Mouse (Mus musculus): ENCODE results near the gene Tspan3.

Tspan3 gene

DNA sequence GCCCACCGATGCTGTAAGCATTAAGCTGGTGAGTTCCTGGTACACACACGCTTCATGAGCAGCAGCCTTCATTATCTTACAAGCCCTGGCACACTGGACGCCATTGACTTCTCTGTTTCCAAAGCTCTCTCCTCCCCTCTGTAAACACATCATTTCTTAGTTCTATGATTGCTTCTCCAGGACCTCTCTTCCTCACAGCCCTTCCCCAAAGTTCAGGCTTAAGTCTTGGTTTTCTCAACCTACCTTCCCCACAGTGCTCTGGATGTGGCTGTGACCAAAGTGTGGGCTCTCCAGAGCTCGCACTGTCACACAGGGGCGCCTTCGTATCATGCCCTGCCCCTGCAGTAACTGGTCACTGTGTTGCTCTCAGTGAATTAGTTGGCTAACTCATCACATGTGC, at the start of gene Tspan3:
TSS of gene Tspan3 (minus strand) at position 101 of the 400 bp plus-strand sequence.
- DNase-seq: no peak

DNA sequence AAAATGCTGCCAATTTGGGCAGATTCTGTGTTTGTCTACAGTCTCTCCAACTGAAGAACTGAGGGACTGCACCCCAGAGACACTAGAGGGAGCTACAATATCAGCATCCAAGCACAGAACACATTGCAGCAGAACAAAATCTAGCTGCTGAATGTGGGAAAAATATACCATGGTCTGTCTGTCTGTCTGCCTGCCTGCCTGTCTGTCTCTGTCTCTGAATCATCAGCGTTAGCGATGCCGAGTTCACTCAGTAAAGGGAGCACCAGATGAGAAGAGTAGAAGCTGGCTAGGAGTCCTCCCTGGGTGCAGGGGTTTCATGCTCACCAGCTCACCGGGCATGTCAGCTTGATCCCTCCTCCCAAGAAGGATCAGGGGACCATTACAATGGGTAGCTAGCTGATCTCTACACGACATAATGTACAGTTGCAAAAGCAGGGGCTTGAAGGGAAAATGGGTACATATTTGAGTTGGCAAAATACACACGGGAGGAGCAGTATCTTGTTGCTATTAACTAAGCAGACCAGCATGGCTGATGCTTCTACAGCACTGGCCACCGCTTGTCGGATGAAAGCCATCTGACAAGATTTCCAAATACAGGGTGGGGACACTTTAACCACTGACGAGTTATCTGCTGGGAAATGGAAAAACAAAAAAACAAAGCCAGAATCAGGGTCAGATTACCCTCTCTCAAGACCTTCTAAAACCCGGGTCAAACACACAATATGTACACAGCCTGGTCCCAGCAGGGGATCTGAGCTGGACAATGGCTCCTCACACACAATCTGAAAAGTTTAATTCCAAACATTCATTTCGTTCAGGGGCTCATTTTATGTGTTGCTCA, 48.4 kb upstream of the Tspan3 start:
- peak; percentile 62 to 67 for DNase-seq

DNA sequence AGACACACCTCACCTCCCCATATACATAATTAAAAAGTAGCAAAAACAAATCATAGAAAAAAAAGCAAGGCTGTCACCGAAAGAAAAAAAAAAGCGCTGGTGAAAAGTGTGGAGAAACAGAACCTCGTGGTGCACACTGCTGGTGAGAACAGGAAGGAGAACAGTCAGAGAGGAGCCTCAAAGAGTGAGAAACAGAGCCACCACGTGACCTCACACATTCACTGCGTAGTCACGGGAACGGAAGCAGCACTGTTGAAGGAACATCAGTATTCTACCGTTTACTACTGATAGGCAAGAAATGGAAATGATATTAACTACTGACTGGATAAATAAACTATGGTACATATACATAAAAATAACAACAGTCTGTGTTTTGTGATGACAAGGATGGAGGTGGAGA, 43.5 kb upstream of the Tspan3 start:
- DNase-seq: no peak

DNA sequence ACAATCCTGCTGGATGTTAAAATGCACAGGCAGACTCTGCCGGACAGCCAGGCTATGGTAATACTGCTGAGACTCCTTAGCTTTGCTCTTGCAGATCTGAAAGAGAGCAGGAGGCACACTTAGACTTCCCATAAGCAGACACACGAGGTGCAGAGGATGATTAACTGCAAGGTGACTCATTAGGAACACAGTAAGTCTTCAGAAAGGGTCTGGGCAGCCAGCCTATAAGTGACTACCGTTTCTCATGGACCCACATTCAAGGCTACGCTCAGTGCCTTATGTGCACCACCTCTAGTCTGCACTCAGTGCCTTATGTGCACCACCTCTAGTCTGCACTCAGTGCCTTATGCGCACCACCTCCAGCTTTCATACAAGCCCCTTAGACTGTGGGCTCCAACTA, 42.2 kb upstream of the Tspan3 start:
- no peak for DNase-seq

DNA sequence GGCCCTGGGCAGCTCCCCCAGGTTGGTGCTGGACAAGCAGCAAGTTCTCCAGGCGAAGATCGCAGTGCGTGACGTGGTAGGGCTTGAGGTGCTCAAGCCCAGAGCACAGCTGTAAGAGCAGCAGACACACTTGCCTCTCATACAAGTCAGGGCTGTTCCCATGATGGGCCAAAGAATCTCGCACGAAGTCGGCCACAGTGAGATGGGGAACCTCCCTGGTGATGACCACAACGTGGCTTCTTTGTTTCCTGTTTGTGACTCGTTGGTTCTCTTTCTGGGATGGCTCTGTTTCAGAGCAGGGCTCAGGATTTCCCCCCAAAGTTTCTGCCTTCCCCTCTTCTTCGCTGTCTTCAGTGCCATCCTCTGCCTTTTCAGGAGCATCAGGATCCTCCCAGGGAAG, 41.8 kb upstream of the Tspan3 start:
- no peak for DNase-seq

DNA sequence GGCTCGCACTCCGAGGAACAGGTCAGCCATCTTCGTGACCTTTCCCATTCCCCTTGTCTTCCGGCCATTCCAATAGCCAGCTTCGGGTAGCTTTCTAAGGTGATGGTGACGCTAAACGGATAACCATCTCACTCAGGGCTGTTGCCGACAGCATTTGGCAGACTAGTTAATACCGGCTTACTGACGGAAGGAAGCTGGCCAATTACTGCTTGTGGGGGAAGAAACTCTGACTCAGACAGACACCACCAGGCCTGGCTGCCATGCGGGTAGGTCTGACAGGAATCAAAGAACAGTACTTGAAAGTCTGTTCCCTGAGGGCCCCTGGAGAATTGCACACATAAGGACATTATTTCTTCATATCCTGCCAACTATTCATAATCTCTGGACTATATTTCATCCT, 40.1 kb upstream of the Tspan3 start:
- peak in 1 of 2 experiments; percentile 27 for DNase-seq

DNA sequence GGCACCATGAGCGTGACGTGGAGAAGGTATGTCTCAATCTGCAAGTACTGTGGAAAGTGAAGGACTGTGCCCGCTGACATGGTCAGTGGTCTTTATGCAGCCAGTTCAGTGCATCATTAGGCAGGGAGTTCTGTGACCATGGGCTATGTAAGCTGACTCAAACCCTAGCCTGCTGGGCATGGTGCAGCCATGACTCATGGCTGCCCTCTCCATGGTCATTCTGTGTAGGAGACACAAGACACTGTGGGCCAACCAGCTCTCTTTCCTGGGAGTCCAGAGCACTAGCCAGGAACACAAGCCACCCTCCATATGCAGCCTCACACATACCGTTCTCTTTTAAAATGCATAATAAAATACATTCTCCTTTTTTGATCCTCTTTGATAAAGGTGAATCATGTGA, 39.0 kb upstream of the Tspan3 start:
- DNase-seq: no peak

DNA sequence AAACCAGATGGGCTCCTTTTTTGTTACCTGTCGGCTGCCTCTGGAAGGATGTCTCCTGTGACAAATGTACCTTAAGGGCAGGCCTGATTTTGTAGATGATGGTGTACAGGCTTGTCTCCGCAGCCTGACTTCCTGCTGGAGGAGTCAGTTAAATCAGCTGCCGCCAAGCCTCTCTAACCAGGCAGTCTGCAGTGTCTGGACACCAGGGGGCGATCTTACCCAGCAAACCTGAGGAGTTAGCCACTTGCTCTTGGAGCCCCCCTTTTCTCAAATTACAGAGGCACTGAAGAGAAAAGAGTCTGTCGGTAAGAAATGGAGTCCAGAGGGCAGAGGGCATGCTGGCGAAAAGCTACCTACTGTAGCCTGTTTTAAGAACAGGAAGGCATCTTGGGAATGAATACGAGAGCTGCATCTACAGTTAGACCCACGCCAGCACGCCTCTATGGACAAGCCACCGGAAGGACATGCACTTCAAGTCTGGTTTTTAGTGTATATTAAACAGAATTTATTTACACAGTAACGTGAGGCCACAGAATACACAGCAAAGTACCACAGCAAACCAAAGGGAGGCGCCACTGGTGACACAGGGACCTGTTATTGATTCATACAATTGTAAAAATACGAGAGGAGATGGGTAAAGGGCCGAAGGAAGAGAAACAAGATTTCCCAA, 35.5 kb upstream of the Tspan3 start:
- DNase-seq: peak; percentile 86 to 87

DNA sequence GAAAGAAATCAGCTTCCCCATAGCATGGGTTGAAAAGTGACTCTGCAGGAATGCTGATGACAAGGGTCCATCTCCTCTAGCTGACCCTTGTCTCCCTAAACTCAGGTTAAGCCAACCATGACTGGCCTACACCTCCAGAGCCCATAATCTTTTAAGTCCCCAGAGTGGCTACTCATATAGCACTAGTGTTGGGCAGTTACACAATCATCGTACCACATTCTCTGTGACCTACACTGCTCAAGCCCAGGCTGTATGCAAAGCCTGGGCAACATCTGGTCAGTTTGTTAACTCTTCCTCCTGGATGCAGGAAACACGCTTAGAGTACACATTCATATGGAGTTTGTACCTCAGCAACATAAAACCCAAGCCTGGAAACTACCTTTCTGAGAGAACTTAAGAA, 34.9 kb upstream of the Tspan3 start:
- no peak for DNase-seq

DNA sequence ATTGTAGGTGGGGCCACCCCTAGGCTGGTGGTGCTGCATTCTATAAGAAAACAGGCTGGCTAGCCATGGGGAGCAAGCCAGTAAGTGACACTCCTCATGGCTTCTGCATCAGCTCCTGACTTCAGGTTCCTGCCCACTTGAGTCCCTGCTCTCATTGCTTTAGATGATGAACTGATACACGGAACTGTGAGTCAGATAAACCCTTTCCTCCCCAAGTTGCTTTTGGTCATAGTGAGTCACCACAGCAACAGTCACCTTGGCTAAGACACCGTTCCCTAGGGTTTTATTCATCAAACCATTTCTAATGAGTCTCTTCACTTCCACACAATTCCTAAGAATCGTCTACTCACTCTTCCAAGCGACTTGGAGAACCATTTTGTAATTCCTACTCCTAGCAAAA, 31.6 kb upstream of the Tspan3 start:
- no peak for DNase-seq

DNA sequence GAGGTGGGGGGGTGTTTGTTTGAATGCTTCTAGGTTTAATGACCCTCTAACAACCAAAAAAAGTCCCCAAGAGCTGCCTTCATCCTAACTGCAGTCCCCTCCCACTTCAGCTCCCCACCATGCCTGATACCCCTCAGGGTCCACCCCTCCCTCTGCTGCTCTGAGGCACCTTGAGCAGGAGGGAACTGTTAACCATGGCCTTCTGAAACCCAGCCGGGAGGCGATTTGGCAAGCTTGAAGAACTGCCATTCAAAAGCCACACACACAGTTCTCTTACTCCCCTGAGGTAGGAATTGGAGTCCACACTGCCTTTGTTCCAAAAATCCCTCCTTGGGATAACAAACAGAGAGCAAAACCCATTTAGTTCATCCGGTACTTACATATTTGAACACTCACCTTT, 29.9 kb upstream of the Tspan3 start:
- DNase-seq: no peak

DNA sequence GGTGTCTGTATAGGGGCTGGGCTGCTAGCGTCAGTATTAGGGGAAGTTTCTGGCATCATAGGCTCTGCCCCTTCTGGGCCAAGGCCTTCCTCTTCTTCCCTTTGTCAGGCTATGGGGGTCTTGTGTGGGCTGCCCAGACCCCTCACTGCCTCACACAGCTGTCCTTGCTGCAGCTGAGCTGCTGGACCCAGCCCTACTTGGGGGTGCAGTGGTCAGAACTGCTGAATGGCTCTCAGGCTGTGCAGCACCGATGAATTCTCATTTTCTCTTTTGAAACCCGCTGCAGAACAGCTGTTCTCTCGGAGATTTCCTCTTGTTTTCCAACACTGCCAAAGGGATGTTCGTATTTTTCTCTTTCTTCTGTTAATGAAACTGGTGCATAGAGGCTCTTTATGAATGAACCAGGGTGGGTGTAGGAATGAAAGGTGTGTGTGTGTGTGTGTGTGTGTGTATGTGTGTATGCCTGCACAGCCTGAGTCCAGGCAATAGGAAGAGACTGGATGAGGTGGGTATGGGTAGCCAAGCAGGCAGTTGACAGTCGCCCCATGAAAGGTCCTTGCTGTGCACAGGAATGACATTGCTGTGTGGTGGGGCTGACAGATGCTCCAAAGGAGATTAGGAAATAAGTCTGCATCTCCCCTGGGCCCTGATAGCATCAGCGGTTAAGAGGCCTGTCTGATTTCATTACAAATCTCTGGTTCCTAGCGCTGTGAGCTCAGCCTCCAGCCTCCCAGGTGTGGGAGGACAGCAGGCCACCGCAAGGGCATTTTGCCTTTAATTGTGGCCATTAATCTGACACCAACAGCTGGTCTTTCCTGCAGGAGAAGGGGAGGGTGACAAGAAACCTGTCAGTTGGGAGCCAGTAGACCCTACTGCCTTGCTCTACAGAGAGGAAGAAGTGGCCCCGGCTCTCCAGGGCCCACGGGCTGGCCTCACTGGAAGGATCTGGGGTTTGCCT, 26.5 kb upstream of the Tspan3 start:
- no peak for DNase-seq

DNA sequence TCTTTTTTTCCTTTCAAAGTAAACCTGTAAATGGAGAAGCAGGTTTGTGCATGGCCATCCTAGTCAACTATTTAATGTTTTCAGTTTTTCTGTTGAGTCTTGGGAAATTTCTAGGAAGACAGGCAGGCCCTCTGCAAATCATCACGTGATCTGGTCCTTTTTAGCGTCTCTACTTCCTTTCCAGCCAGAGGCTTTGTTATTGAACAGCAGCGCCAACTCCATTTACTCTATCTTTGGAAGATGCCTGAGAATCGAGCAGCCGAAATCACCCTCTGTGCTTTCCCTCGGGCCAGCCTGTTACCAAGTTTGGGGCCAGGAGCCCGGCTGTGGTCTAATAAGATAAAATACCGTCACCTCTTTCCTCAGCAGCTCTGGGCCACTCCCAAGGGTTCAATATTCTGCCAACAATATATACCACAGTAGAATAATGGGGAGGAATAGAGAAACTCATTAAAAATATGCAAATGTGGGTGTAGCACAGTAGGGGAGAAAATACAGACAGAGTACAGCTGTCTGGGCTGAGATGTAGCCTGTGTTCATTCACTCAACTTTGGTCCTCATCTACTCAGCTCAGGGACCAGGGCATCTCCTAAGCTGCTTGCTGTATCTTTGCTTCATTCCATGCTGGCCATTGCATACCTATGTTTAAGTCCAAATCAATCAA, 15.0 kb upstream of the Tspan3 start:
- no peak for DNase-seq

DNA sequence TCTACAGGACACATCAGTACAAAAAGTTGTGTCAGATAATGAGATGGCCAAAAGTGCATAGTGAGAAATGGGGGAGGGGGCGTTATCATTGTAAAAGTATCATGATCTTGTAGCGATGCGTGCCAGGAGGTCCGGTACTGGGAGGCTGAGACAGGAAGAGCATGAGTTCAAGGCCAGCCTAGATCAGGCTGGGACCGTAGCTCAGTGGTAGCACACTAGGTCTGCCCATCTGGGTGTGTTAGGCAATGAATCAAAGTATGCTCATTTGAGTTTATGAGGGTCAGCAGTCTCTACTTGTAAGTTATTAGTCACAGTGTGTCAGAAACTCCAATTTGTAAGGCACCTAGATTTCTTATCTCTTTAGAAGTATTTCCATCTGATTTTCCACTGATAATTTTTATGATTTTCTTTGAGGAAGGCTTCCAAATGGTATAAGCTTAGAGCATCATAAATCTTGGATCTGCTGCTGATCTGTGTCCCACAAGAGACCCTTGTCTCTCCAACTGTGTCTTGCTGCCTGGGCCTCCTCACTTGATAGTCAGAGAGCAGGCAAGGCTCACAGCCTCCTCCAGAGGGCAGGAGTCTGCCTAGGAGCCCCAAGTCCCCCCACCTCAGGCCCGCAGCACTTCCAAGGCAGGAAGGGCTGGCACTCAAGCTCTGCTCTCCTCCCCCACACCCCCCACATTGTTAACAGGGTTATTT, 14.3 kb upstream of the Tspan3 start:
- DNase-seq: no peak

DNA sequence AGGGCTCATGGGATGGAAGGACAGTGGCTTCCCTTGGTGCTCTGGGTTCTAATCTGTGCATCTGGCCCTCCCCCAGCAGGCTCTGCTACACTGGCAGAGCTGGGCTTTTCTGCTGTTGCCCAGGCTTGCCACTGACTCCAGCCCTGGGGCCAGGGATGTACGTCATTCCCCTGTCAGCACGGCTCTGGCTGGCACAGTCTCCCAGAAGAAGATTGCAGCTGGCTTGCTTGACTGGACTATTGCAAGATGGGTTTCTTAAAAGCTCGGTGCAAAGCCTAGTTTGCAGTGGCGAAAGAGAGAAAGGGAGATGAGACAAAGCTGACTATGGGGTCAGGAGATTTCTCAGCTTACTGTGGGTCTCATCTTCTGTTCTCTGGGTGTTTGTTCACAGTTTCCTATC, 12.1 kb upstream of the Tspan3 start:
- no peak for DNase-seq

DNA sequence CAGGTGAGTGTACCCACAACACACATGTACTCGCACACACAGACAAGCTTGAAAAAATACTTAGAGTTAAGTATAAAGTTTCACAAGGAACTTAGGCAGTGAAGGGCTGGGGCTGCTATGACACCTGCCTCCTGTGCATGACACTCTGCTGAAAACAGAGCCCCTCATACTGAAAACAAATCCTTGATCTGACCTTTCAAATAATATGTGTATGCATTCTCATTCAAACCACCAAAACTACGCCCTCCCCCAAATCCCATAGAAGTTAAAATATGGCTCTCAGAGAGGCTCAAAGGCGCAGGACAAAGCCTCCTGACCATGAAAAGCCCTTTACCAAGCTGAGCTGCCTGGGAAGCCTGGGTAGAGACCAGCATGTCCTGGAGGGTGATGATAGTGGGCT, 10.0 kb upstream of the Tspan3 start:
- no peak for DNase-seq

DNA sequence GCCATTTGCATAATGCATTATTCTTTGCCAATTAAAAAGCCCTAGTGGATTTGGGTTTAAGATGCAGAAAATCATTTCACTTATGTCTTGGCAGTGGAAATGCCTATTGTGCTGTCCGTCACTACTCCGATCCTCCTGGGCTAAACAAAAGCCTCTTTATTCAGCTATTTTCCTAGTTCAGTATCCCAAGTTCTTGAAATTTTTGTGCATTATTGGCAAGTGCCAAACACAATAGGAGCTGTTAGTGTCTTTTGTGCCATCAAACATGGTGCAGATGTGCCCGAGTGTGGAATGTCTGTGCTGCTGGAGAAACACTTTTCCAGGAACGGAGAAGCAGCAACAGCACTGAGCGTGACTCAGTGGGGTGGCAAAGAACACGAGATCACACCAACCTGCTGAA, 2.4 kb upstream of the Tspan3 start:
- no peak for DNase-seq

DNA sequence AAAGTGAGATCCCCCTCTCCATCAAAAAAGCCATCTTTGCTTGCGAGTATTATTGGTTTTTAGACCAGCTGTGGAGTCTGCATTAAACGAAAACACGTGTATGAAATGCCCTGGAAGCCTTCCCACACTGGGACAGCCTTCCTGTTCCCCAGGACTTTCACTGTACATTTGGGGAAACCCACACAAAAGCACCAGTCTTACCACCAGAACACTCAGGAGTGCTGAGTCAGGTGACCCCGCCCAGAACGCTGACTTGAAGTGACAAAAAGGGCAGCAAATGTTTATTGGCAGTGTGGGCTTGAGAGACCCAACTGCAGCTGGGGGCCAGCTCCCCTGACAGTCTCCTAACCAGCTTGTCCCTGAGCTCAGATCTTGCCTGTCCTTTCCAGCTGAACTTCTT, 884 bp upstream of the Tspan3 start:
- DNase-seq: no peak

DNA sequence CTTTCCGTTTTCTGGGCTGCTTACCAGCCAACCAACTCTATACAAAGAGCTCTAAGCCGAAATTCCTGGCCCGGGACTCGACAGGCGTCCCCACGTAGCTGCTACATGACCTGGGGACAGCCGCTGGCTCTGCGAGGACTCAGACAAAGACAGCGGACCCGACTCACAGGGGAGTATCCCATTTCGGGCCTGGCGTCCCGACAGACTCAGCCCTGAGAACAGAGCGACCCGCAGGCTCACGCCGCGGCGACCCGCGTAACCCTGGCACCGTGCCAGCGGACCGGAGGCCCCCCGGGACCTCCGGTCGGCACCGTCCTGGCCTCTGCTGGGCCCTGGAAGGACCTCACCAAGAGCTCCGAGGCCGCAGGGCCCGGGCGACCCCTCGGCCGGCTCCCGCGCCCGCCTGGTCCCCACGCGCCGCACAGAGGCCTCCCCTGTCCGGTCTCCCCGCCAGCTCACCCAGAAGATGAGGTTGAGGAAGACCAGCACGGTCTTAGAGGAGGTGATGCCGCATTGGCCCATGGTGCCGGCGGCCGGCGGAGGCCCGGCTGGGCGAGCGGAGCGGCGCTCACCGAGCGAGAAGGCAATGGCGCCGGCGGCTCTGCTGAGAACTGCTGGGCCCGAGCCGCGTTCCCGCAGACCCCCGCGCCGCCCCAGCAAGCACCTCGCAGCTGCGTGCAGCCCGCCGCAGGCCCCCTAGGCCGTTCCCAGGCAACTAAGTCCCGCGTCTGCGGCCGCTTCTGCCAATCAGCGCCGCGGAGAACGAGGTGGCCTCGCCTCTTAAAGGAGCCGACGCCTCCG, 4.7 kb downstream of the Tspan3 start:
- peak; percentile 91 to 93 for DNase-seq

DNA sequence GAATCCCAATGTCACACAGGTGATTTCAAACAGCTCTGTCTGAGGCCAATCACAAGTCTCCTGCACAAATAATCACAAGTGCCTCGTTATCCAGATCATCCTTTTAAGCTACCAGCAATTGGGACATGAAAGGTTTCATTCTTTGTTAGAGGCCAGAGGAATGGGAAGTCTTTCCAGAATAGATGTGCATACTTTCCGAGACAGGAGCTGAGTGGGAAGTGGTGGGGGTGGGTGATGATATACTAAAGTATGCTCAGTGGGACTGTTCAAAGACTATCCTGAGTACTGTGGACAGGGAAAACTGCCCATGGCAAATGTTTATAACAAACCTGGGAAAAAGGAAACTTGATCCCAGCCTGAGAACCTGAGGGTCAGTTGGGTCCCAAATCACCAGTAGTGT, 5.8 kb downstream of the Tspan3 start:
- no peak for DNase-seq

DNA sequence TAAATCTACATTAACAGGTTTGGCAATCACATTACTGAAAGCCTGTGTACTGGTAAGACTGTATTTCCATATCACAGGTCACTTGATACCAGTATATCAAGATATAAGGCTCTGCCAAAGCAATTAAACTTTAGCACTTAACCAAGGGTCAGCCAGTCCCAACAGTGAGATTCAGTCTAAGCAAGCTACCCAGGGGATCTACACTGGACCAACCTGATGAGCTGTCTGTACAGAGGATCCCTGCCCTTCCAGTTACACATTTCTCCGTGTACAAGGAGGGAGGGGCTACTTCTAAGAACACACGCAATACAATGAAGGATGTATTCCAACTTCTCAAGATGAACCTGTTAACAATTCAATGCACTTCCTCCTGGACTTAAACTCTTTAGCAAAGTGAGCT, 7.2 kb downstream of the Tspan3 start:
- DNase-seq: no peak

All from cerebellum, adult 18-20 months (tissue).